Comparison of ENCODE assay signal across 17 mouse cellular contexts in genomic region chr19:37340495-37340894, GRCm38 (mm10).
"Had no signal": no experiment of that assay in that cellular context is flagged by ENCODE, and none has a peak within 500 bp of the region (broad histone marks: within the 10 kb centered on the region; RNA-seq: fewer than 3 reads in every experiment).

No protein-coding gene starts in this region.

- H3K4me1 ChIP-seq: limb, embryonic 12.5 days; lung, embryonic 15.5 days; midbrain, embryonic 15.5 days; neural tube, embryonic 12.5 days had no signal

- ATAC-seq: liver, postnatal 0 days; midbrain, embryonic 15.5 days had no signal

- H3K27me3 ChIP-seq: limb, embryonic 12.5 days; liver, embryonic 13.5 days; lung, embryonic 15.5 days; megakaryocyte, embryonic 14.5 days; midbrain, embryonic 15.5 days; neural tube, embryonic 12.5 days had no signal

- H3K27ac ChIP-seq: kidney, postnatal 0 days; limb, embryonic 12.5 days; liver, embryonic 13.5 days; lung, embryonic 15.5 days; midbrain, embryonic 15.5 days; neural tube, embryonic 12.5 days had no signal

- H3K9ac ChIP-seq: limb, embryonic 12.5 days; liver, embryonic 13.5 days; liver, postnatal 0 days; lung, embryonic 15.5 days; midbrain, embryonic 15.5 days; neural tube, embryonic 12.5 days had no signal

- H3K4me3 ChIP-seq: limb, embryonic 12.5 days; liver, embryonic 13.5 days; lung, embryonic 15.5 days; megakaryocyte, embryonic 14.5 days; midbrain, embryonic 15.5 days; neural tube, embryonic 12.5 days had no signal

- H3K9me3 ChIP-seq: limb, embryonic 12.5 days; liver, embryonic 13.5 days; lung, embryonic 15.5 days; megakaryocyte, embryonic 14.5 days; midbrain, embryonic 15.5 days; neural tube, embryonic 12.5 days had no signal

- H3K4me2 ChIP-seq: limb, embryonic 12.5 days; liver, embryonic 13.5 days; lung, embryonic 15.5 days; midbrain, embryonic 11.5 days; midbrain, embryonic 15.5 days; neural tube, embryonic 12.5 days had no signal

- DNase-seq: kidney, adult 9 months; kidney, postnatal 36 days; layer of hippocampus, adult 9-11 months; layer of hippocampus, postnatal 36 days; liver; liver, embryonic 13.5 days; liver, postnatal 0 days; right cerebral cortex, postnatal 4 days; spleen, adult 18-20 months; thymus, postnatal 4 days had no signal

- H3K36me3 ChIP-seq: limb, embryonic 12.5 days; liver, embryonic 13.5 days; lung, embryonic 15.5 days; midbrain, embryonic 15.5 days; neural tube, embryonic 12.5 days had no signal
